Mouse (Mus musculus): ENCODE measurements around the gene Ano4. TPM values are rescaled to one million over a fixed set of nuclear protein-coding genes. Genes with fewer than 3 reads are reported as not detected.

The Ano4 gene
- polyA plus RNA-seq (2014; fragmentation: Nextera tagmentation; extraction: Ambion mirVana) = 9.3 and 12.8 TPM in 2 replicates

DNA sequence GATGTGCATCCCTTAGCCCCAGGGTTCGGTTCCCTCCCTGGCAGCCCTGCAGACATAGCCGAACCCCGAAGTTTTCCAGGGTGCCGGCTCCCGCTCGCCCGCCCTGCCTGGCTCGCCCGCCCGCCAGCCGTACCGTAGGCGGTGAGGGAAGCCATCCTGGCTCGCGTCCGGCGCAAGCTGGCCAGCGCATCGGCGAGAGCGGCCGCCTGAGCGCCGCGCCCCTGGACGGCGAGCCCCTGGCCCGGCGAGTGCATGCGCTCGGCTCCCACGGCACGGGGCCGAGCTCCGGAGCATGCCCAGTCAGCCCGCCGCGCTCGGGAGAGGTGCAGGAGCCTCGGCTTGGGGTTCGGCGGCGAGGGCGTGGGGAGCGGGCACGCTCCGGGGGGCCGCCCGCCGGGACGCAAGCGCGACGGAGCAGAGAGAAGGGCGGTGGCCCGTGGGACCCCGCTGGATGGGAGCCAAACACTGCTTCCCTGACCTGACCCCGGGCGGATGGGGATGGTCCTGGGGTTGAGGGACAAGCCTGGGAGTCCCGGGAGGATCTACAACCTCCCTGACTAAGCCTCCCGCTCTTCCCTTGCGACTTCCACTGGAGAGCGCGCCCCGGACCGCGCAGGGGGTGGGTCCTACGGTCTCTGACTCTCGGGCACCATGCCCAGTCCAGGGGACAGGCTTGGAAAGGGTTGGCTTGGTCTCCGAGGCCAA lies at the start of gene Ano4:
TSS of gene Ano4 (minus strand) at position 272 of the 705 bp plus-strand sequence.
- Histone ChIP-seq H3K4me1 (replicated peaks; ENCODE audit: control insufficient read depth, insufficient read depth, low read length) (peaks cover 5% of the 10 kb centered on the region; the same call in 1 of the 2 replicates), H3K9ac (peak within 1 kb of the TSS; percentile 68), H3K9me3 (ENCODE audit: control insufficient read depth, low read length) (no peaks in the 10 kb centered on the region), H3K27me3 (ENCODE audit: control insufficient read depth, insufficient read depth, low read length) (peaks cover 40% of the 10 kb centered on the region), H3K36me3 (replicated peaks; ENCODE audit: control insufficient read depth, insufficient read depth) (no peaks in the 10 kb centered on the region), H3K4me3 (replicated peaks; ENCODE audit: low read length) (peak within 1 kb of the TSS; percentile 48), H3K27ac (no peak within 1 kb of the TSS), H3K4me2 (replicated peaks) (peak within 1 kb of the TSS; percentile 86)
- DNase-seq (ENCODE audit: low spot score) (no peak), ATAC-seq (ENCODE audit: low FRiP score) (peak; percentile 80)
- under 1% methylated on average over 69 of the region's 70 CpGs for WGBS

- Histone ChIP-seq H3K4me3 (replicated peaks; ENCODE audit: low read length) (no peak overlapping the region), H3K4me1 (replicated peaks; ENCODE audit: control insufficient read depth, insufficient read depth, low read length) (no peaks in the 10 kb centered on the region), H3K4me2 (replicated peaks) (no peak overlapping the region), H3K9ac (no peak overlapping the region), H3K27me3 (ENCODE audit: control insufficient read depth, insufficient read depth, low read length) (no peaks in the 10 kb centered on the region), H3K27ac (no peak overlapping the region), H3K9me3 (ENCODE audit: control insufficient read depth, low read length) (no peaks in the 10 kb centered on the region), H3K36me3 (replicated peaks; ENCODE audit: control insufficient read depth, insufficient read depth) (no peaks in the 10 kb centered on the region)
- no peak for DNase-seq (ENCODE audit: low spot score)
- WGBS = 42% methylated on average over 4 of the region's 4 CpGs
- no peak for ATAC-seq (ENCODE audit: low FRiP score)
These were observed 48.1 kb upstream of the Ano4 start for GRCm38 (mm10) chr10:89392687-89393086.

DNA sequence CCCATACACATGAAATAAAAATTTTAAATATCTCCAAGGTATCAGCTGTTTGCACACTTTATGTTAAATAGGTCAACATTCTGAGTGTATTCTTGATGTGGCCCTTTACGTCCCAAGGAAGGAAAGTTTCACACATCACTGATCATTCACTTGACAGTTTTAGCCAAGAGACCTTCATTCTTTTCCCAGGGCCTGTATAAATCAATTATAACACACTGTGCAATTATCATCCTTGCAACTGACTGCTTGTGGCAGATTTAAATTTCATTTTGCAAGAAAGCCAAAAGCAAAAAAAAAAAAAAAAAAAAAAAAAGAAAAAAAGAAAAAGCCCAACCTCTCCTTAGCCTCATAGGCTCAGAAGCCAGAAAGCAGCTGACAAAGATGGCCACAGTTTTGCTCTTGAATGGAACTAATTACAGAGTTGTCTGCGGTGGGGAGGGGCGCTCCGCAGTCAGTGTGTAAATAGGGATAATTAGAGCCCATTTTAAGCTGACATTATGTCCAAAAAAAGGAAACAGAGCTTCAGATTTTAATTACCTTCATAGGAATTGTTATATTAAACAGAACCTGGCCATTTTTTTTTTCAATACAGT lies 47.1 kb upstream of the Ano4 start:
- Histone ChIP-seq H3K36me3 (replicated peaks; ENCODE audit: control insufficient read depth, insufficient read depth) (no peaks in the 10 kb centered on the region), H3K27ac (no peak overlapping the region), H3K4me3 (replicated peaks; ENCODE audit: low read length) (no peak overlapping the region), H3K9me3 (ENCODE audit: control insufficient read depth, low read length) (no peaks in the 10 kb centered on the region), H3K27me3 (ENCODE audit: control insufficient read depth, insufficient read depth, low read length) (no peaks in the 10 kb centered on the region), H3K9ac (no peak overlapping the region), H3K4me1 (replicated peaks; ENCODE audit: control insufficient read depth, insufficient read depth, low read length) (no peaks in the 10 kb centered on the region), H3K4me2 (replicated peaks) (no peak overlapping the region)
- ATAC-seq (ENCODE audit: low FRiP score) (no peak), DNase-seq (ENCODE audit: low spot score) (no peak)
- WGBS = 73% methylated on average over 4 of the region's 4 CpGs

DNA sequence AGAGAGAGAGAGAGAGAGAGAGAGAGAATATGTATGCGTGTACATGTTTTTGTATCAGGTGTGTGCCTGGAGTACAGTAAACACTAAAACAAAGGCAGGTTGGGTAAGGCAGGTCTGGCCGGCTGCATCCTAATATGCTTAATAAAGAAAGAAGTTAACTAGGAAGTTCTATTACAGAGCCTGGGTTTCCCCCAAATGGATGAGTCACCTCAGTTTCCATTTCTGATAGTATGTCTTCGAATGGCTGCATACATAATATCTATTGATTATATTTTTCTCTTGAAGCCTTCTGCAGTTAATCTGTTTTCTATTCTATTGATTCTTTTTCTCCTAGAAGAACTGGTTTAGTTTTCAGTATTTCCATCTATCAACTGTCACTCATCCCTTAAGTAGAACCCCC lies 41.9 kb upstream of the Ano4 start:
- Histone ChIP-seq H3K27me3 (ENCODE audit: control insufficient read depth, insufficient read depth, low read length) (no peaks in the 10 kb centered on the region), H3K4me1 (replicated peaks; ENCODE audit: control insufficient read depth, insufficient read depth, low read length) (no peaks in the 10 kb centered on the region), H3K9ac (no peak overlapping the region), H3K27ac (no peak overlapping the region), H3K36me3 (replicated peaks; ENCODE audit: control insufficient read depth, insufficient read depth) (no peaks in the 10 kb centered on the region), H3K4me3 (replicated peaks; ENCODE audit: low read length) (no peak overlapping the region), H3K4me2 (replicated peaks) (no peak overlapping the region), H3K9me3 (ENCODE audit: control insufficient read depth, low read length) (no peaks in the 10 kb centered on the region)
- 88% methylated on average over 3 of the region's 3 CpGs for WGBS
- no peak for DNase-seq (ENCODE audit: low spot score)
- no peak for ATAC-seq (ENCODE audit: low FRiP score)

DNA sequence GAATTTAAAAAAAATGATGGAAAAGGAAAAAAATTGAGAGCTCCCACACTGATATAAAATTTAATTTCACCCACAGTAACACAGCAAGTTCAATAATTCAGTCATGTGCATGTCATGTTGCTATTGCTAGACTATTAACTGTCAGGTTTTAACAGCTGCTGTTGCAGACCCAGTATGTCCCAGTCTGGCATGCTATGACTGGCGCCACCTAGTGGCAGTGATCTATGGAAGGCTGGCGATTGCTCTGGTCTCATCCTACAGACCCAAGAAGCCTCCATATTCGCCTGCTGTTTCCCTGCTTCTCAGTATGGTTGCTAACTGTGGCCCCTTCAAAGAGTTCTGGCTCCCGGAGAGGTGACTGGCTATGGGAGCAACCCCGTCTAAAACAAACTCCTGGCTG lies 38.9 kb upstream of the Ano4 start:
- Histone ChIP-seq H3K27ac (no peak overlapping the region), H3K4me3 (replicated peaks; ENCODE audit: low read length) (no peak overlapping the region), H3K9ac (no peak overlapping the region), H3K36me3 (replicated peaks; ENCODE audit: control insufficient read depth, insufficient read depth) (no peaks in the 10 kb centered on the region), H3K9me3 (ENCODE audit: control insufficient read depth, low read length) (no peaks in the 10 kb centered on the region), H3K27me3 (ENCODE audit: control insufficient read depth, insufficient read depth, low read length) (no peaks in the 10 kb centered on the region), H3K4me1 (replicated peaks; ENCODE audit: control insufficient read depth, insufficient read depth, low read length) (no peaks in the 10 kb centered on the region), H3K4me2 (replicated peaks) (no peak overlapping the region)
- peak; percentile 75; the same call in 1 of the 2 replicates for ATAC-seq (ENCODE audit: low FRiP score)
- 8% methylated on average over 5 of the region's 5 CpGs for WGBS
- DNase-seq (ENCODE audit: low spot score) = peak; percentile 82

- H3K27me3 ChIP-seq (ENCODE audit: control insufficient read depth, insufficient read depth, low read length) = no peaks in the 10 kb centered on the region
- no peak for ATAC-seq (ENCODE audit: low FRiP score)
These were observed 33.2 kb upstream of the Ano4 start for GRCm38 (mm10) chr10:89377750-89378149.

GRCm38 (mm10) chr10:89370051-89370450 lies 25.5 kb upstream of the Ano4 start:
- Histone ChIP-seq H3K4me3 (replicated peaks; ENCODE audit: low read length) (no peak overlapping the region), H3K4me1 (replicated peaks; ENCODE audit: control insufficient read depth, insufficient read depth, low read length) (no peaks in the 10 kb centered on the region), H3K9ac (no peak overlapping the region), H3K36me3 (replicated peaks; ENCODE audit: control insufficient read depth, insufficient read depth) (no peaks in the 10 kb centered on the region), H3K4me2 (replicated peaks) (no peak overlapping the region), H3K27ac (no peak overlapping the region), H3K27me3 (ENCODE audit: control insufficient read depth, insufficient read depth, low read length) (no peaks in the 10 kb centered on the region), H3K9me3 (ENCODE audit: control insufficient read depth, low read length) (no peaks in the 10 kb centered on the region)
- DNase-seq (ENCODE audit: low spot score) = no peak
- WGBS = 60% methylated on average over 1 of the region's 1 CpGs
- ATAC-seq (ENCODE audit: low FRiP score) = no peak

More at GRCm38 (mm10) chr10:89377750-89378149, 33.2 kb upstream of the Ano4 start:
- no peak for DNase-seq (ENCODE audit: low spot score)
- 74% methylated on average over 4 of the region's 4 CpGs for WGBS
- no peaks in the 10 kb centered on the region for H3K9me3 ChIP-seq (ENCODE audit: control insufficient read depth, low read length)
- H3K36me3 ChIP-seq (replicated peaks; ENCODE audit: control insufficient read depth, insufficient read depth) = no peaks in the 10 kb centered on the region
- no peak overlapping the region for H3K4me3 ChIP-seq (replicated peaks; ENCODE audit: low read length)
- no peak overlapping the region for H3K27ac ChIP-seq
- H3K9ac ChIP-seq = no peak overlapping the region
- H3K4me1 ChIP-seq (replicated peaks; ENCODE audit: control insufficient read depth, insufficient read depth, low read length) = no peaks in the 10 kb centered on the region
- H3K4me2 ChIP-seq (replicated peaks) = no peak overlapping the region

- H3K27me3 ChIP-seq (ENCODE audit: control insufficient read depth, insufficient read depth, low read length) = no peaks in the 10 kb centered on the region
- H3K9ac ChIP-seq = no peak overlapping the region
- no peak for ATAC-seq (ENCODE audit: low FRiP score)
- no peaks in the 10 kb centered on the region for H3K36me3 ChIP-seq (replicated peaks; ENCODE audit: control insufficient read depth, insufficient read depth)
- no peak overlapping the region for H3K4me3 ChIP-seq (replicated peaks; ENCODE audit: low read length)
- no peaks in the 10 kb centered on the region for H3K9me3 ChIP-seq (ENCODE audit: control insufficient read depth, low read length)
- H3K4me2 ChIP-seq (replicated peaks) = no peak overlapping the region
- H3K4me1 ChIP-seq (replicated peaks; ENCODE audit: control insufficient read depth, insufficient read depth, low read length) = no peaks in the 10 kb centered on the region
- WGBS = 86% methylated on average over 3 of the region's 3 CpGs
- no peak overlapping the region for H3K27ac ChIP-seq
- no peak for DNase-seq (ENCODE audit: low spot score)
These were observed 14.4 kb upstream of the Ano4 start for GRCm38 (mm10) chr10:89358933-89359332.

- Histone ChIP-seq H3K27me3 (ENCODE audit: control insufficient read depth, insufficient read depth, low read length) (no peaks in the 10 kb centered on the region), H3K36me3 (replicated peaks; ENCODE audit: control insufficient read depth, insufficient read depth) (no peaks in the 10 kb centered on the region), H3K4me1 (replicated peaks; ENCODE audit: control insufficient read depth, insufficient read depth, low read length) (no peaks in the 10 kb centered on the region), H3K9ac (no peak overlapping the region), H3K4me3 (replicated peaks; ENCODE audit: low read length) (no peak overlapping the region), H3K4me2 (replicated peaks) (no peak overlapping the region), H3K27ac (no peak overlapping the region), H3K9me3 (ENCODE audit: control insufficient read depth, low read length) (no peaks in the 10 kb centered on the region)
- 87% methylated on average over 2 of the region's 2 CpGs for WGBS
- ATAC-seq (ENCODE audit: low FRiP score) (no peak), DNase-seq (ENCODE audit: low spot score) (no peak)
These were observed 10.1 kb upstream of the Ano4 start for GRCm38 (mm10) chr10:89354639-89355038.

Measured in hindbrain, embryonic 14.5 days (tissue).